Mouse (Mus musculus) cerebellum, adult 8-10 months (tissue): Measurements from ENCODE around the gene Wap.
A peak's percentile ranks its signal among the peaks of the same experiment; 100 is the strongest.
"Not testable (repeated sequence)": the region's sequence is repeated elsewhere in the genome, so short reads cannot be mapped to it uniquely, and the experiment has no call there.

Source experiments
- DNase-seq: peaks from one replicate; pipeline ENCODE4 v3.0.0; 2022

Gene Wap

DNA sequence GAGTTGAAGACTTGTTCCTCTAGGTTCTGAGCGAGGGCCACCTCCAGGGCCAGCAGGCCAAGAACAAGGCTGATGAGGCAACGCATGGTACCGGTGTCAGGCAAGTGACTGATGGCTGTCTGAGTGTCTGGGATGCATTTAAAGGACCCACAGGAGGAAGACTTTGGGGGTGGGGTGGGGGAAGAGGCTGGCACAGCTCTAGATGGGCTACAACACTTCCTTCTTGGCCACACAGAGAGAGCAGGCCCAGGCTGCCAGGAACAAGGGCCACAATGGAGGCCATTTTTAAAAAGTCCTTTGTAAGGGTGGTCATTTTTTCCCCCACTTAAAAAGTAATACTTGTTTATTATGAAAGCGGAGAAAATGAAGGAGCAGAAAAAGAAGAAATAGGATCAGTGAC is at the start of gene Wap:
Wap (minus strand) TSS at position 101 of the 400 bp plus-strand sequence.
- no peak for DNase-seq

DNA sequence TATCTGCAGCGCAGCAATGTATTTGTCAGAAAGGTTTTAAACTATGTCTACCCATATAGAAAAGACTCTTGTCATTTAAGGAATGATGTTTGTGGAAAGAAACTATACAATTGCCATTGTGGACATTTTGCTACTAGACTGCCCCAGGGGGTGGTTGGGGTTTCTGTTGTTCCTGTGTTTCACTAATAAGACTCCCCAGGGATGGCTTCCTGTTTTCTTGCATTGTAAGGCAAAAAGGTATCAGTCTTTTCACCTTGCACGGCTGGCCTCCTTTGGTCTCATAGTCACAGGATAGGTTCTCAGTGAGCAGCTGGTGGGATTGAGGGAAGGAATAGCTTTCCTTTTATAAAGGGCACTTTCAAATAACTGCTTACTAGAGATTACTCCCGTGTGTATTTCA is 46.3 kb upstream of the Wap start:
- DNase-seq, result no peak

DNA sequence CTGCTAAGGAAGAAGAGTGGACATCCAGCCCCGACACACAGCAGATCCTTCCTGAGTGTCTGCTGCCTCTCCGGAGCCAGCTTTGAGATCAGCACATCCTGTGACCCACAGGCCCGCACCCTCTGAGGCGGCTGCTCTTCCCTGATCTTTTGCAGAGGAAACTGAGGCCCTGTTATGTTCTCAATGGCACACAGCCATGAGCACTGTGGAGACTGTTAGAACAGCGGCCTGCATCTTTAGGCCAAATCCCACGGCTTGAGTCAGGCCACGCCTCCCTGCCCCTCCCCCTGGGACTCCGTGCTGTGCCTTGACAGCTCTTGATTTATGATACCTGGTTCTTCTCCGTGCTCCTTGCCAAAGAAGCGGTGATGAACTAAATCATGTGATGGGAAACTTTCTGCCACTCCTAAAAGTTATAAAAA is 42.0 kb upstream of the Wap start:
- no peak for DNase-seq

DNA sequence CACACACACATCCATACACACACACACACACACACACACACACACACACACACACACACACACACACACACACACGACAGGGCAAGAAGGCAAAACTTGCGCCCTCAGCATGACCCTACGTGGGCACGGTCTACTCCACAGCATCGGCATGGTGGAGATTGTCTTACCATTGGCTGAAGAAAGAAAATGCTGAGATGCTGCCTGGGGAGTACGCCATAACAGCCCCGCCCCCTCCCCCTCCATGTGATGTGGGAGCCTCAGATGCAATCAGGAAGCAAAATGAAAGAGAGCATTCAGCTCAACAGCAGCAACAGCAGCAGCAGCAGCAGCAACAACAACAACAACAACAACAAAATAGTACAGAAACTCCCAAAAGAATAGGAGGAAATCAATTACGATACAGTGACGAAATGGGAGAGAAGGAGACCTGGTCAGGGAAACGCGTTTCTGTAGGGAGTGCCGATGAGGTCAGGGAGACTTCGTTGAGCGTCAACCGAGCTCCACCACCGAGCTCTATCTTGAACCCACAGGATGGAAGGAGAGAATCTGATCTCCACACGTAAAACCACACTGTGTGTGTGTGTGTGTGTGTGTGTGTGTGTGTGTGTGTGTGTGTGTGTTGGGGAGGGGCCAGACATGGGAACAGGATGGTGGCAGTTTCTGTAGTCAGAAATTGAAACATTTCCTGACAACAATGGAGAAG is 41.4 kb upstream of the Wap start:
- DNase-seq, result no peak

DNA sequence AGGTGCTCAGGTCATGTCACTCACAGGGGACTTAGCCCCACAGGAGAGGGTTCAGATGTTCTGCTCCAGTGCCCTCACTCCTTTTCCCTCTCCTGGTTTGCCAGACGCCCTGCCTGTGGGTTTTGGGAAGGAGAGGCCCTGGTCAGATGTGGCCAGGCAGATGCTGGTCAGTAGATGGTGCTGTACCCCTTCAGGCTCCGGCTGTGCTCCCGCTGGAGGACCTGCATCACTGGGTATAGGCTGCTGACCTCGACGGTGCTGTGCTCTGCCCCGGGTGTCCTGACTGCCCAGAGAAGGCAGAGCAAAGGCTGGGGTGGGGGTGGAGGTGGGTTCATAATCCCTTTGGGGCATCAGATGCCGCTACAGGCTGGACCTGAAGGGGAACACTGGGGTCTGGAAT is 39.1 kb upstream of the Wap start:
- no peak for DNase-seq

GRCm38 (mm10) chr11:6676641-6677040 is 38.2 kb upstream of the Wap start:
- no peak for DNase-seq

DNA sequence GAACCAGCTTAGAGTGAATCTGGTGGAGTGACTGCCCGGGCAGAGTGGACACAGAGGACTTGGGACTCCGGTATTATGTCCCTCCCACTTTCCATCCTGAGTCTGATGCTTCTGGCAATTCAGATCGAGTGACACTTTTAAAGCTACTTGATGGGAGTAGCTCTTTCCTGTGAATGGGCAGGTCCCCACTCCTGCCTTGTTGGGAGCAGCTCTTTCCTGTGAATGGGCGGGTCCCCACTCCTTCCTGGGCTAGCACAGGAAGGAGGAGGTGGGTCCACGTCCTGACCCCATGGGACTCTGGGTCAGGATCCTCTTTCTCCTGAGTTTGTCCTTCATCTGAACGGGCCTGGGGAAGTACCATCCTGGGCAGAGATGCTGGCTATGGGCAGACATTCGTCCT is 37.0 kb upstream of the Wap start:
- no peak for DNase-seq

DNA sequence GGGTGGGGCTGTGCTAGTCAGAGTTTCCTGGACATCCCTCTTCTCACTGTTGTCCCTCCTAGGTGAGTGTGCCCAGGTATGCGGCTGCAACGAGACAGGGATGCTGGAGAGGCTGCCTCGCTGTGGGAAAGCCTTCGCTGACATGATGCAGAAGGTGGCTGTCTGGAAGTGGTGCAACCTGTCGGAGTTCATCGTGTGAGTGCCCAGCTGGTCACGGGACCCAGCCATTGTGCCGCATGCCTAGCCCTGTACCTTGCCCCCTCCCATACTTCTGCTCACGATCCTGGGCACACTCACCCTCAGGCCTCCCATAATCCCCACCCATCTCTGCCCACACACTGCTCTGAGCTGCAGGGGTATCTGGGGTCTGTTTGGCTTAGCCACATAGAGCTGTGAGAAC is 36.3 kb upstream of the Wap start:
- DNase-seq, result no peak

DNA sequence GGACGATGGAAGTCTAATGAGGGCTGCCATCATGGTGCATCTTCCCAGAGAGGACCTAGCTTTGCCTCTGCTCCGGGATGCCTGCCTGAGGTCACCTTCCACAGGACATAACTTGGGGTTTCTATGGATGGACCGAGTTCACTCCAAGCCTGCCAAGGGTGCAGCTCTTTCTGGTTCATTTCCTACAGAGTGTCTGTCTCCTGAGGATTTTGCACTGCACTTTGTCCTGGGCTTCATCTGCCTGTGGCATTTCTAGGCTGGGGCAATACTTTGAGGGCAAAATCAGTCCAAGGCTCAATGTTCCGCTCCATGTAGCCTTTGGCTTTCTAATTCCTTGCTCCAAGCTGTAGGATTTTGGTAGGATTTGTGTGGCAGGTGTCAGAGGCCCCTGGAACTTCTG is 32.4 kb upstream of the Wap start:
- DNase-seq, result no peak

- no peak for DNase-seq
Measured at GRCm38 (mm10) chr11:6670044-6670443, 31.6 kb upstream of the Wap start.

GRCm38 (mm10) chr11:6669041-6669440 is 30.6 kb upstream of the Wap start:
- DNase-seq, result no peak

DNA sequence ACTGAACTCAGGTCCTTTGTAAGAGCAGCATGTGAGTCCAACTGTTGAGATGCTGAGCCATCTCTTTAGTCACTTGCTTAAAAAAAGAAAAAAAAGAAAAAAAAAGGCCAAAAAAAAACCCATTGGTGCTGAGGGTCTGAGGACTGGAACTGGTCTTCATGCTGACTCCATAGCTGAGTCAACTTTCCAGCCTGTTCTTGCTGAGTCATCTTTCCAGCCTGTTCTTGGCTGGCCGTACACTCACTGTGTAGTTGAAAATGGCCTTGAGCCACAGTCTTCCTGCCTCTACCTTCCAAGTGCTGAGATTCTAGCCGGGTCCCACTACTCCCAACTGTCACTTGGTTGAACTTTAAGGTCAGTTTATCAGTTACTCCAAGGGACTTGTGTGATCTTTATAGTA is 28.2 kb upstream of the Wap start:
- DNase-seq, result no peak

- DNase-seq, result no peak
Measured at GRCm38 (mm10) chr11:6661206-6661605, 22.8 kb upstream of the Wap start.

- DNase-seq, result peak; percentile 59
Measured at GRCm38 (mm10) chr11:6658271-6658670, 19.8 kb upstream of the Wap start, which contains the start of gene Ramp3. Gene Ramp3, plus strand, starts transcription at chr11:6658521.

DNA sequence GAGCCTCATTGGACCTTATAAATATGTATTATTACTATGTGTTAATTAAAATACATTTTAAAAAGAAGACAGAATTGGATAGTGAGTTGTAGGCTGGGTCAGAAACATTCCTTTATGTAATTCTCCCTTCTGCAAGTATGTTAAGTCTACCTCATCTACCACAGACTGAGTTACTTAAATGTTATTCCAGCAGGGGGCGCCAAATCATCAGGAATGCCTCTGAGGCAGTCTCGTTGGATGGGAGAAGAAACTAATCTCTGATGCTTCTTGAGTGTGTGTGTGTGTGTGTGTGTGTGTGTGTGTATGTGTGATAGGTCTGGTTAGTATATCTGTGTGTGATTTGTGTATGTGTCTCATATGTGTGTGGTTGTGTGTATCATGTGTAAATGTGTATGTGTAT is 16.5 kb upstream of the Wap start:
- peak; percentile 89 for DNase-seq

DNA sequence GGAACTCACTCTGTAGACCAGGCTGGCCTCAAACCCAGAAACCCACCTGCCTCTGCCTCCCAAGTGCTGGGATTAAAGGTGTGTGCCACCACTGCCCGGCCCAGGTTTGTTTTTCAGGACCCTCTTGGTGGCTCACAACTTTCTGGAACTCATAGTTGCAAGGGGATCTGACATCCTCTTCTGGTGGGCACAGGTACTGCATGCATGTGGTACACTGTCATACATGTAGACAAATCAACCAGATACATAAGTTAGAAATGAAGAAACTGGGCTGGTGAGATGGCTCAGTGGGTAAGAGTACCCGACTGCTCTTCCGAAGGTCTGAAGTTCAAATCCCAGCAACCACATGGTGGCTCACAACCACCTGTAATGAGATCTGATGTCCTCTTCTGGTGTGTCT is 14.5 kb upstream of the Wap start:
- not testable (repeated sequence) for DNase-seq

DNA sequence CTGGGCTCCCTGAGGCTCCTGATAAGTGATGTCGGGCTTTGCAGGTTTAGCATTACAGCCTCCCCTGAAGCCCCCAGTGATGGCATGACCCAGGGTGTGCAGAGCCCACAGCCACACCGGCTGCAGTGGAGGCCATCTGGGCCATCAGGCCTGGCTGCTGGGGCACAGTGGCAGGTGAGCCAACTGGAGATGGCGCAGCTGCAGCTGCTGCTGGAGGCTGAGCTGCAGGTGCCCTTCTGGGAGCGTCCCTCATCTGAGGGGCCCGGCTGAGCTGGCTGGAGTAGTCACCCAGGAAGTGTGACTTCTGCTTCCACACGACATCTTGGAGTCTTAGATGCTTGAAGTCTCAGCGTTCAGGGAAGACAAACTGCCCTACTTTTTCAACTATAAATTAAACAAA is 12.1 kb upstream of the Wap start:
- no peak for DNase-seq

DNA sequence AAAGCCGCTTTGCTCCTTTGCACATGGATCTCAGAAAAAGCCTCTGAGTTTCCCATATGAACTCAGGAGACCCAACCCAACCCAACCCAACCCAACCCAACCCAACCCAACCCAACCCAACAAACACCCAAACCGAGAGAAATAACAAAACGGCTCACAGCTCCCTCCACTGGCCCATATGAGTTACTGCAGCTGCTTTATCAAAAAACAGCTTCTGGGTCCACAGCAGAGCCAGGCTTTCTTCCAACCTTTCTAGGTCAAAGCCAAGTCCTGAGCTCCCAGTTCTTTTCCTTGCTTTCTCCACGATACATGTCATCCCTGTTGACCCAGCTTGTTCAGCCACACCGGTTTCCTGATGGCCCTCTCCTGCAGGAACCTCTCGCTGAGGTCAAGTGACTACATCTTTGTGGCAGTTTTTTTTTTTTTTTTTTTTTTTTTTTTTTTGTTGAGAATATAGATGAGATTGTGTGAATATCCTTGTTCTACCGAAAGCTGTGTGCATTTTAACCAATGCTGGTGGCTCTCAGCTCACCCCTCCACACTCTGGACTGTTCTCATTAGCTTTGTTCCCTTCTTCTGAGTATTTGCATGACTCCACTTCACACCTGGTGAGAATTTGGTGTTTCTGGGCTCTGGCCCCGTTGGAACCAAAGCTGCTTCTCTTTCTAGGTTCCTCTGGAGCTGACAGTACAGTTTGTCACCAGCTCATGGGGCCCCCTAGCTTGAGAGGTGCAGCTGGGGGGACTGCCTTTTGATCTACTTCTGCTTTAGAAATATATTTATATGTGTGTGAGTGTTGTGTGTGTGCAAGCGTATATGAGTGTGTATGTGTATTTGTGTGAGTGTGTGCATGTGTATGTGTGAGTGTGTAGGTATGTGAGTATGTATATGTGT is 9.6 kb upstream of the Wap start:
- DNase-seq, result no peak

DNA sequence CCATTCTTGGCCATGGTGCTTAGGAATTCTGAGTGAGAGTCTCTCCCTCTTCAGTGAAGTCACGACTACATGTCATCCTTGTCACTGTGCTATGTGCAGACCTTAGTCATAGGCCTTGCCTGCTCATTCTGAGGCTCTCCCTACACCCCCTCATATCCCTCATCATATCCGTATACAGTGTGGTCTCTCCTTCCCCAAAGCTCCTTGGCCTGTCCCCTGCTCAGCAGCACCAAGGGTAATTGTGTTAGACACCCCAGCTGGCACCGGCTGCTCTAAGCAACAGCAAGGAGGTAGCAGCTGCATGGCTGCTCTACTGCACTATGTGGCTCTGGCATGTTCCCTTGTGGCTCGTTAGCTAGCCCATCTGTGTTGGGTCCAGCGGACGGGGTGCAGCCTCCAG is 6.1 kb upstream of the Wap start:
- no peak for DNase-seq

DNA sequence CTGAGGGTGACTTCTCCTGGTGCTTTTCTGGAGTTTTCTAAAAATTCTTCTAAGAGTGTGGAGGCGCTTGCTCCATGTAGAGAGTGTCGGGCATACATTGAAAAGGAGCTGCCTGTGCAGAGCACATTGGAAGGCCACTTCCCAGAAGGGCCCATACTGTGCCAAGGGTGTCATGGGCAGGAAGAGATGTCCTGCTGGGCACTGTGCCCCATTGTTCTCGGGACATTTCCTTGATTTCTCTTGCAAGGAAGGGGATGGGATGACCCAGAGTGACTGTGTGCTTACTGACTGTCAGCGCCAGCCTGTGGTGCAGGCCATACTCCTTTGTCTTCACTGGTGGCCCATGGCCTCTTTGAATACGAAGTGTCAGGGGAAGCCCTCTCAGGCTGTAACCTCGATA is 635 bp upstream of the Wap start:
- no peak for DNase-seq

DNA sequence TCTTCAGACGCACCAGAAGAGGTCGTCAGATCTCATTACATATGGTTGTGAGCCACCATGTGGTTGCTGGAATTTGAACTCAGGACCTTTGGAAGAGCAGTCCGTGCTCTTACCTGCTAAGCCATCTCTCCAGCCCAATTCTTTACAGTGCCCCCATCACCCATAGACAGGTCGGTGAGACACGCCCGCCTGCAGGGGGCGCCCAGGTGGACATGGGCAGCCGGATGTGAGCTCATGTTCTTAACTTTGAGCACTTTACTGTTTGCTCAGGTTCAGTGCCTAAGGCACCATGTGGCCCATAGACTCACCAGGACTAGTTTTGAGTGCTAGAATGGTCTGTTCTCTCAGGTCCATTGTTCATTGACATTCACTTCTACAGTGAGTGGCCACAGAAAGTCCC is 2.3 kb downstream of the Wap start:
- DNase-seq, result no peak

- peak; percentile 41 for DNase-seq
Measured at GRCm38 (mm10) chr11:6629655-6630054, 8.8 kb downstream of the Wap start.

DNA sequence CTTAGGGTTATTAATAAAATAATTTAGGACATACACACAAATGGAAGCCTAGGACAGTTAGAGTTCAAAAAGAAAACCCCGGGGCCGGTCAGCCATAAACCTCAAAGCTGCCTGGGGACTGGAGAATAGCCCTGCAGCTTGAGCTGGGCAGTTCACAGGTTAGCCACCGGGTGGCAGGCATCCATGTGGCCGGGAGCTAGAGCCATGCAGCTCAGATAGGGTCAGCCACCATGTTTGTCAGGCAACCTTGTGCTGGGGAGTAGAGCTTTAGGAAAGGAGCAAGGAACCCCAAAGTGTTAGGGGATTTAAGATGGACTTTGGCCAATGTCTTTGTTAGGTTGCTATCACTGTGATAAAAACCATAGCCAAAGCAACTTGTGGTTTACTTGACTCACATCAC is 9.9 kb downstream of the Wap start:
- peak; percentile 38 for DNase-seq

GRCm38 (mm10) chr11:6627731-6628130 is 10.7 kb downstream of the Wap start:
- no peak for DNase-seq
